Mouse (Mus musculus) adrenal gland, adult 8-10 months (tissue): Measurements from ENCODE around the gene Car3. TPM values are rescaled to one million over a fixed set of nuclear protein-coding genes. Genes with fewer than 3 reads are reported as not detected.

Source experiments
- DNase-seq: peaks from one replicate; pipeline ENCODE4 v3.0.0; 2022
- total RNA-seq, 4 experiments: library from RNA; stranded (reverse); gene quantifications; 2 replicates each; pipeline ENCODE4 v1.2.4; 2022

The Car3 gene
- total RNA-seq, 4 experiments from 2014 or later = 711 to 1,802 (median 1,071) TPM

DNA sequence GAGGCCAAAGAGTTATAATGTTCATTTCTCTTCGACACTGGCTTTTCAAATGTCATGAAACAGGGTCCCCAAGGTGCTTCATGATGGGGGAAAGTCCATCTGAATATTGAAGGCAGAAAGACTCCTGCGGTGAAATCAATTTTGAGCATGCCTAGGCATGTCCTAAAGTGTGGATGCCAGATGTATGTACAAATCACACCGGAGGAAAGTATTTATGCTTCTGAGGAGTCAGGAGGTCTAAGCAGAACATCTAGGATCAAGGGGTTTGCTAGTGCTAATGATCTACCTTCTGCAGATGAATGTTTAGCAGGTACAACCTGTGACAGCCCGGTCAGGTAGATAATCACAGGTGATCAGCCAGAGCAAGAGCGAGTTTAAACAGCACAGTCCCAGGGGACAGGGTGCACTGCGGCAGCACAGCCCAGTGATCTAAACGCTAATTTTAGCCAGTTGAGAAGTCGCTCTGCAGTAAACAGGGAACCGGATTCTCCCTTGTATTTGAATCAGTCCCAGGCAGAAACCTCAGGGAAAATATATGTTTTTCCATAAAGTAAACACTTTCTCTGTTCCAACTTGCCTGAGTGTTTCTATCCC is 13.1 kb downstream of the Car3 start:
- no peak for DNase-seq

DNA sequence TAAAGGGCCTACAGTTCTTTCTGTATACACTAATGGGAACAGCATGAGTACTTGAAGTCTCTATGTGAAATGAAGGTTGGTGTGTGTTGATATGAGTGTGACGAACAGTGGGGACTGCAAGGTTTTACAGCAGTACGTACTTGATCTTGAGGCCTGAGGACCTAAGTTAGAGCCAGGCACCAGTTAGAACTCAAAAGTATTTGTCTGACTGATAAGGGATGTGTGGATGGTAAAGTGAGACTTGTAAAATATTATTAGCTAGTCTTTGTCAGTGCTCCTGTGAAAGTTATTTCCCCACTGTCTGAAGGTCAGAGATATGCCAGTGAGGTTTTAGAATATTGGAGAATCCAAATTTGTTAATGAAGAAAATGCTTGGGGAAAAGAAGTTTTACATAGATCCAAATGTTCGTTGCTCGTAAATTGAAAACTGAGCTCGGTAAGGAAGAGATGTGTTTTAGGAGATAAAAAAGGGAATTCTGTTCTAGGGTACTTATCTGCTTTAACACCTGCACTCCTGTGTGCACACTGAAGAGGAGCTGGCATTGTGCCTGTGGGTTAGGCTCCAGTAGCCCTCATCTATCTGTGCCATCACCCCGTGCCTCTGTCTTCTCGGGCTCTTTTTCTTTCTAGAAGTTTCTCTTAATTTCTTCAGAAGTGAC is 14.1 kb downstream of the Car3 start:
- DNase-seq = no peak

DNA sequence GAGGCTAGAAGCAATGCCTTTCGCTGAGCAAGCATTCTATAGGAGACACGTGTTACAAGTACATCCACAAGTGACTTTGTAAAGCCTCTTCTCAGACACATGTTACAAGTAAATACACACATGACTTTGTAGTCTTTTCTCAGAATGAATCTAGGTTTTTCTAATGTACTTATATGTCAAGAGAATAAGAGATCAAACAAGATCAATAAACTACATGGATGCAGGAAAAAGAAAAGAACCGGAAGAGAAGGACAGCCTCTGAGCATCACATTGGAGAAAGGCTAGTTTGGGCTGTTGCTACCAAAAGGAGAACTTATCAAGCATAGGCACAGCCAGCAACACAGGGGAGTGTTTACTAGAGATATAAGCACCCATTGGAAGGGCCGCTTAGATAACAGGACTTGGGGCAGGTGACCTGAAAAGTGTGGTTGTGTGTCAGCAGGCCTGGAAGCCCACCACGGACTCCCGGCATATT is 15.5 kb downstream of the Car3 start:
- DNase-seq = no peak

DNA sequence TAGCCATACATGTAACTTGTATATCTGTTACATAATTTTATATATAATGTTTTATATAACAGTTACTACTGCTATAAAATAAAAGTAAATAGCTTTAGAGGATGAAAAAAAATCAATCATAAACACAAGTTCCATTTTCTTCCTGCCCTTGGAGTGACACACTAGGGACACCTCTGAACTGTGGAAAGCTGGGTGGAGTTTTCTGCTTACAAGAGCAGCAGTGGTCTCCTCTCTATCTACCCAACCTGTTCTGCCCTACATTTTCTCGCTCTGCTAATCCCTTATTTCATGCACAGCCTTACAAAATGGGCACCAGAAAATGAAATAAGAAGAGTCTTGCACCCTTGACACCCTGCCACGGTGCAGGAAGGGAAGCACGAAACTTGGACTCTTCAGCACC is 16.0 kb downstream of the Car3 start:
- no peak for DNase-seq

DNA sequence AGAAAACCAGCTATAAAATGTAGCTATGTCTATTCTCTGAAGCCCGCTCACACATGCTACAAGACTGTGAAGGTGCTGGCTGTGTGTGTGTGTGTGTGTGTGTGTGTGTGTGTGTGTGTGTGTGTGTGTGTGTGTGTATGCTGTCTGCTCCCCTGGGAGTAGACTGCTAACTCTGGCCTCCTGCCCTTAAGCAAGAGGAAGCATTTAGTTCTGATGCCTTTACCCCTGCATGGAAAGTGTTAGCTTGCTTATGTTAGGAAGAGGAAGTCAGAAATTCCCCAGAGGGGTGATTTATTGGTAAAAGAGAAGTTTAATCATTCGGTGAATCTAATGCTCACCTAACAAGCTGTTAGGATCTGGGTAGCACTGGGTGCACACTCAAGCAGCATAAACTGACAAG is 17.0 kb downstream of the Car3 start:
- DNase-seq = no peak

DNA sequence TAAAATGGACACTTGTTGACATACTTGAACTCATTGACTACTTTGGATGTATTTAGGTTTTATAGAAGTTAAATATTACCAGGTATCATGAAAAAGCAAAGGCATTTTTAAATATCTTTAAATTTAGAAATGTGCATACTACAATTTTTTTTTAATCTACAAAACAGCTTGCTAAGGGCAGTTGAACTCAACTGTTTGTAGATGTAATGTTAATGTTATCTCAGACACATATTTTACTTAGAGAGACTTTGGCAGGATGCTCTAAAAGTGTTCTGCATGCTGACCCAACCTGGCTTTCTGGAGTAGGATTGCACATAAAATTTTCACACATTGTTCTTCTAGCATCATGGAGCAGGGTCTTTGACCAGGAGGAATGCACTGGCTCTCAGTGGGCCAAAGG is 18.7 kb downstream of the Car3 start:
- no peak for DNase-seq

DNA sequence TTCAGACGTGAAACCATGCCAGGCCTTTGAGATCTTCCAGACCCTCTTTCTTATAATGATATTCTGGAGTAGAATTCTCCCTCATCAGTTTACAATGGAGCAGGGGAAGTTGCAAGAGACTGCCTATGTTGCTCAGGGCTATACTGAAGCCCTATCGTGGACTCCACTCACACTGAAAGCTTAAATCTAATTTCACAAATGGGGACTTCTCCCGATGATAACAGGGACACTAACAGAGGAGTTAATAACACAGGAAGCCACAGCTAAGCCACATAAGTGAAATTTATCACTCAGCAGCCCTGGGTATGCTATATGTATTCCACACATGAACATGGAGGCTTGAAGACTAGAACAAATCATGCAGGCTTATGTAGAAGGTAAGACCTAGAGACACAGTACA is 19.4 kb downstream of the Car3 start:
- DNase-seq = no peak

DNA sequence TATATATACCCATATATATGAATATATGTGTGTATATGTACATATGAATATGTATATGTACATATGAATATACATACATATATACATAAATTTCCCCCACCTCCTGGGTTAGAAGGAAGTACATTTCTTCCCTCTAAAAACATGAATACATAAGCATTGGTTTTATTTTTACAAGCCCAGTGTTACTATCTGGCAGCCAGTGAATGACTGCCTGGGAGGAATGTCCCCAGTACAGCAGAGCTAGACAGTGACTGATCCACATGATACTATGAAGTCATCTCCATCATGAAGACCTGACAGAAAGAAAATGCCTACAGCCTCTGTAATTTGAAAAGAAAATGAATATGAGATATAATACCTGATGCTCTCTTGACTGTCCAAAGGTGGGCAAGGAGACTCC is 21.5 kb downstream of the Car3 start:
- no peak for DNase-seq

DNA sequence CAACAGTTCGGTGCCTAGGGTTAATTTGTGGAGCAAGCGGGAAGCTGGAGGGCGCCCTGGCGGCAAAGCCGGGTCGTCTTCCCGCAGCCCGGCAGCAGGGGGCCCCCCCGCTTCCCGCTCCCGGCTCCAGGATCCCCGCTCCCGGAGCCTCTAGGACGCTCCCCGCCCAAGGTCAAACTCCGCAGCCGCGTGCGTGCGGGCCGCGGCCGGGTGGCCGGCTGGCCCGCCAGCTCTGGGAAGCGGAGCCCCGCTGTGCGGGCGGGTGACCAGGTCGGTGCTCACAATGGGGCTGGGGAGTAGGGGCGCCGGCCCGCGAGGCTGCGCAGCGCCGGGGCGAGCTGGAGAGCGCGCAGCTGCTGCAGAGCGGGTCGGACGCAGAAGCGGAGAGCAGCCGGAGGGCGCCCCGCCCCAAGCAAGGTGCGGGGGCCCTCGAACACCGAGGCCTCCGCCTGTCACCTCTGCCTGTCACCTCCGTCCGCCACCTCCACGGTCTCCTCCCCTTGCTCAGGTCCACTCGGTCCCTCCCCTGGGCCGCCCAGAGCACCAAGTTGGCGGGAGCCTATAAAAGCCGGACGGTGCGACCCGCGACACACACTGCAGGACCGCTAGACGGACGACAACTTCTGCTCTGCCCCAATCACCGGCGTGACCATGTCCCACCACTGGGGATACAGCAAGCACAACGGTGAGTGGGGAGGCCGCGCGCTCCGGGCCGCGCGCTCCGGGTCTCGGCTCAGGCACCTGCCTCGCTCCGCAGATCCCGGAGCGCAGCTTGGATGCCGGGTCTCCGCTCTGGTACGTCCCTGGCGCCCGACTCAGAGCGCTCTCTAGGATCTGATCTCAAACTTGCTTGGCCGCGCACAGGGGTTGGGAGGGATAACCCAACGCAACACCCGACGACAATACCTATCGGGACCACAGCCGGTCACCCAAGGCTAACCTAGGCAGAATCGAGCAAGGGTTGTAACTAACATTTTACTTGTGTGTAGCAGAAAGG is 23.1 kb downstream of the Car3 start, which contains the start of gene Car2:
Car2 (plus strand) TSS at position 172 of the 997 bp plus-strand sequence.
- peak; percentile 55 for DNase-seq

DNA sequence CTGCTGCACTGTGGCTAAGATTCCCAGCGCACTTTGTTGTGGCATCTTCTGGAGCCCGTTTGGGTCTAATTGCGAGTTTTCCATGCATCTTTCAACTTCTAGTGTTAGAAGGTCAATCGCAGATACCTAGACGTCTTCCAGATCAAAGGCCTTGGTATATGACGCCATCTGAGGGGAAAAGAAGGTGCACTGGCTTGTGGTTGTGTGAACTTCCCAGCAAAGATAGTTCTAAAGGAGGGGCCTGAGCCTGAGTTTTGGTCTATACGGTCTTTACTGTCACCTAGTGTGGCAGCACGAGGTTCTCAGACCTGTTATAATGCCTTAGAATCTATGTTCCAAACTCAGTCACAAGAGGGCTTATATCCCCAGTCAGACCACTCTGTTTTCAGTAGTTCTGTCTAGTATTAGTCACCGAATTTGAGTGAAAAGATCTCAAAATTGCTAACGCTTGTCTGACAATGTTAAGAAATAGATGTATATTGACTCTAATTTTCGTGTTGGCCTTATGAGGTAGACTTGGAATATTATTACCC is 23.9 kb downstream of the Car3 start:
- DNase-seq = no peak

DNA sequence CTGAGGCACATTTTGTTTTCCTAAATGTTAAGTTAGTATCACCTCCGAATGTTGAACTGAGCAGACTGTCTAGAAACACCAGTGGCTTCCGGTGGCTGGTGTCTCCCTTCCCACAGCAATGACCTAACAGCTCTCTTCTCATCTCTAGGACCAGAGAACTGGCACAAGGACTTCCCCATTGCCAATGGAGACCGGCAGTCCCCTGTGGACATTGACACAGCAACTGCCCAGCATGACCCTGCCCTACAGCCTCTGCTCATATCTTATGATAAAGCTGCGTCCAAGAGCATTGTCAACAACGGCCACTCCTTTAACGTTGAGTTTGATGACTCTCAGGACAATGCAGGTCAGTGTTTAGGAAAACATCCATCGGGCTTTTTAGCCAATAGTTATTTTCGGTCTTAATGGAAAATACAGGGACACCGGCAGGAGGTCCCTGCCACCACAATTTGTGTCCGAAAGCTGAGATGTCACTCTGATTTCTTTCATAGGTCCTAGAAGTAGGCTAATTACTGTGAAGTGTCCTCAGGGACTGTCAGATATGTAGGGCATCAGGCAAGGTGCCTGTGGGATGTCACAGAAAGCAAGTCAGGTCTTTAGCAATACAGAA is 24.5 kb downstream of the Car3 start:
- DNase-seq = no peak

DNA sequence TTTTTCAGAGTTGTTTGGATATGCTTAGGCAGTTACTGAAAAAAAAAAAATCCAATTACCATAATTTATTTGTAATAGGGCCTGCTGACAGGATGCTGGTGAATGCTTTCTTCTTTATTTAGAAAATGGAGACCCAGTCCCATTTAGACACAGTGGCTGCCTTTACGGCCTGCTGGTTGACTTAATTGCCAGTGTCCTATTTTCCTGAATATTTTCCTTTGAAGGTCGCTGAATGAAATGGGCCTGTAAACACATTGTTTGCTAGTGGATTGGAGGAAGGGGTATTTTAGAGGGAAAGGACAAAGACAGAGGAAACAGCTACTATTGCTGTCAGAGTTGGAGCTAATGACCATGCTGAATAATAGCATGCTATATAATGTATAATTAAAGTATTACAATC is 25.2 kb downstream of the Car3 start:
- DNase-seq = no peak

DNA sequence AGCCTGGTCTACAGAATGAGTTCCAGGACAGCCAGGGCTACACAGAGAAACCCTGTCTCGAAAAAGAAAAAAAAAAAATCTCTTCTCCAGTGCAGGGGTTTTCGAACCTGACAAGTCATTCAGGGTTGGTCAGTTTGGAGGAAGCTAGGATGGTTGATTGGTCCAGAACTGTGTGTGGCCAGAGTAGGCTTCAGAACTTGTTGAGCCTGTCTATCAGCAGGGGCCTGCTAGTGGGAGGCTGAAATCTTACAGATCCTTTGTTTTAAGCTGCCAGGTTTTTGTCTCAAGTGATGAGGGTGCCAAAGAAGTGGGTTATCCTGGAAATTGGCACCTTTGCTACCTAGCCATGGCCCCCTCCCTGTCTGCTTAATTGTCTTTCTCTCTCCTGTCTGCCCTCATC is 25.8 kb downstream of the Car3 start:
- no peak for DNase-seq

DNA sequence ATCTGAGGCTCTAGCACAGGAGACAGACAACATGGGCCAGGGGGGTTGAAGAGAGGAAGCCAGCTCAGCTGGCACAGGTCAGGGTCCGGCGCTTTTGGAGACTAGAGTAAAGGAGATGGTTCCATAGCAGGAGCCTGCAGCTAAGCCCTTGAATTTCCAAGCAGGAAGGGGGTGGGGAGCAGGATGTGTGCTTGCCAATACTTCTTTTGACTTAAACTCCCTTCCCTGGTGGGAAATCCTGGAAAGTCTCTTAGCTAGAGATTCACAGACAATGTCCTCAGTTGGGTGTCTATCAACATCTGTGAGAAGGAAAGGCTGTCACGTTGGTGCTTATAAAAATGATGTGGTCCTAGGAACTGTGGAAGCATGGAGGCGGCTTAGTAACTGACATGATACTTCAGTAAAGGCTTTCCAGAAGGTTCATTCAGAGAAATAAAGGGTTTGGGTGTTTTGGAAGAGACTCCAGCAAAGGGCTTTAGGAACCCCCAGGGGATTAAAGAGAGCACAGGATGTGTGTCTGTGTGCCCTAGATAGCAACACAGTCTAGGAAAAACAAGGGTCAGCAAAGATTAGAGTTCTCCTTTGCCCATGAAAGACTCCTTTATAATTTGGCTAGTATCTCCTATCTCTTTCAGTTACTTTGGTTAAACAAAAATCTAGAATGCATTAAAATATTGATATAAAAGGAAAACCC is 26.6 kb downstream of the Car3 start:
- no peak for DNase-seq

DNA sequence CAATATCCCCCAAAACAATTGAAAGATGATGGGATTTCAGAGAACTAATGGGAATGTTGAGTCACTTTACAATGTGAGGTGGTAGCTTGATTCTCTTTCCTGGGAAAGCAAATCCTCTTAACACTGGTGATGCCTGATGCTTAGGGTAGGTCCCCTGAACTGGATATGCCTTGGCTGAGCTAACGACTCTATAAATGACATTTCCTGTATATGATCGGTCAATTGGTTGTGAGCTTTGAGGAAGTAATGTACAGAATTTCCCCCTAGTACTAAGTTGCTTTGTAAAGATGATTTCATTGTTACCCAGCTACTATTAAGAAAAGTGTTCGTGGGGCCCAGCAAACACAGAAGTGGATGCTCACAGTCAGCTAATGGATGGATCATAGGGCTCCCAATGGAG is 29.7 kb downstream of the Car3 start:
- no peak for DNase-seq

DNA sequence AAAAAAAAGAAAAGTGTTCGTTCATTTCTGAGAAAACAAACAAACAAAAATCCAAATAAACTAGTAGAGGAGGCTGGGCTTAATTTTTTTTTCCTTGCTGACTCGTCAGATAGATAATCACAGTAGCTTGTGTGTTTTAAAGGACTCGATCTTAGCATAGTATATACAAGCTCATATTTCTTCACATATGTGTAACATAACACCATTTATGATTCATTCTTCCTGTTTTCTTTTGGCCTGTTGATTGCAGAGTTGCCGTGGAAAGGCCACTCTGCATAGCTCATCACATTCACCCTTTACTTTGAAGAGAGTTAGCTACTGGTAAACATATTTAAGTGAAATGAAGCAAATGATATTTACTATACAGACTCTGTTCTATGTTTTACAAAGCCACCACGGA is 30.4 kb downstream of the Car3 start:
- no peak for DNase-seq

DNA sequence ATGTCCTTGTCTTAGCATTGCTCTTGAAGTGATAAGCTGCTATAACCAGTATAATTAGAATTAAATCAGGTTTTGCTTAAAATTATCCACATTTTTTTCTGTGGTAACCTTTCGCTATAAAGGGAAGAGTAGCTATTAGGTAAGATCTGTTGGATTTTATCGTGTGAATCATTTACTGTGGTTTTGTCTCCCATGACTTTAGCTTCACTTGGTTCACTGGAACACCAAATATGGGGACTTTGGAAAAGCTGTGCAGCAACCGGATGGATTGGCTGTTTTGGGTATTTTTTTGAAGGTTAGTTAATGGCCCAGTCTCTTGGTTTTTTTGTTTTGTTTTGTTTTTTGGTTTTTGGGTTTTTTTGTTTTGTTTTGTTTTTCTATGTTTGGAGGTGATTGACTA is 32.0 kb downstream of the Car3 start:
- DNase-seq = no peak

DNA sequence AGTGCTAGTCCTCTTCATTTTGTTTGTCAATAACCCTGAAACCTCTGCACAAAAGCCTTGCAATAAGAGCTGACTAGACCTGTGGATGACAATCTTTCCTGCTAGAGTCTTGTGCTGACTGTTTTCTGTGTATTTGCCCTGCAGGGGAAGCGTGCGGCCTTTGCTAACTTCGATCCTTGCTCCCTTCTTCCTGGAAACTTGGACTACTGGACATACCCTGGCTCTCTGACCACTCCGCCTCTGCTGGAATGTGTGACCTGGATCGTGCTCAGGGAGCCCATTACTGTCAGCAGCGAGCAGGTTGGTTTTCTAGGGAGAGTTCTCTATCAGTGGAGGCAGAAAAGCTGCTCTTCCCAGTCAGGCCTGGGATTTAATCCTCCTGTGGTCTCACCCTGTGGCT is 34.5 kb downstream of the Car3 start:
- DNase-seq = no peak

DNA sequence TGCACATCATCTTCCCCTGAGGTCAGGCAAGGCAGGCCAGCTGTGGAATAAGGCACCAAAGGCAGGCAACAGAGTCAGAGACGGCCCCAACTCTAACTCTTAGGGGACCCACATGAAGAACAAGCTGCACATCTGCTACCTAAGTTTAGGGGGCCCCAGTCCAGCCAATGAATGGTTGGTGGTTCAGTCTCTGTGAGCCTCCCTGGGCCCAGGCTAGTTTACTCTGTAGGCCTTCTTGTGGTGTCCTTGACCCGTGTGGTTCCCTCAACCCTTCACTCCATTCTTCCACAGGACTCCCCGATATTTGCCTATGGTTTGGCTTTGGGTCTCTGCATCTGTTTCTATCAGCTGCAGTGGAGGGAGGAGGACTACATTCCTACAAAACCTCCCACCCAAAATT is 40.1 kb downstream of the Car3 start:
- no peak for DNase-seq

DNA sequence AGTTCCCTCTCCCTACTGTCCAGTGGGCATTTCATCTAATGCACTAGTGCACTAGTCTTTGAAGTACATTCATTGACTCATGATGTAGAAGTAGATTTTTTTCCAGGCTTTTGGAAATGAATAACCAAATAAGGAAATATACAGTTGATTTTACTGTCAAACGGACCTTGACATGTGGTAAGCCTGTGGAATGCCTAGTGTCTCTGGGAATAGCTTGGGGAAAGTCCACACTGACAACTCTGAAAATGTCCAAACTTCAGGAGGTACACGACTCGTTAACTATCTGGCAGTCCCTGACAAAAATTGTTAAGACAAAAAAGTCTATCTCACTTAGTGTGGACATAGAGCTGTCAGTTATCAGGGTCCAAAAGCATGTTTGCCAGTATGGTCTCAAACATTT is 40.9 kb downstream of the Car3 start:
- no peak for DNase-seq

DNA sequence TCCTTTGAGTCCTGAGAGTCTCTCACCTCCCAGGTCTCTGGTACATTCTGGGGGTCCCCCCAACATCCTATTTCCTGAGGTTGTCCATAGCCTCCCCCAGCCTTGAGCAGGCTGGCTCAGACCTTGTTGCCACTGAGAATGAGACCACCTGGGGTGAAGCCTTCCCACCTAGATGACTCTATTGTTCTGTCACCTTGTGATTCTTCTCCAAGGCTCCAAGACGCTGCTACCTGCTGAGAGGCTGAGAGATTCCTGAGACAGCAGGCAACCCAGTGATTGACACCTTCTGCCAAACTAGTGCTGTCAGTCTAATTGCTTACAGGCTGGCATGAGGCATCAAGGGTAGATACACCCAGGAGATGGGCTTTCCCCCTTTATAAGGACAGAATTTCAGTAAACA is 44.0 kb downstream of the Car3 start:
- DNase-seq = no peak

DNA sequence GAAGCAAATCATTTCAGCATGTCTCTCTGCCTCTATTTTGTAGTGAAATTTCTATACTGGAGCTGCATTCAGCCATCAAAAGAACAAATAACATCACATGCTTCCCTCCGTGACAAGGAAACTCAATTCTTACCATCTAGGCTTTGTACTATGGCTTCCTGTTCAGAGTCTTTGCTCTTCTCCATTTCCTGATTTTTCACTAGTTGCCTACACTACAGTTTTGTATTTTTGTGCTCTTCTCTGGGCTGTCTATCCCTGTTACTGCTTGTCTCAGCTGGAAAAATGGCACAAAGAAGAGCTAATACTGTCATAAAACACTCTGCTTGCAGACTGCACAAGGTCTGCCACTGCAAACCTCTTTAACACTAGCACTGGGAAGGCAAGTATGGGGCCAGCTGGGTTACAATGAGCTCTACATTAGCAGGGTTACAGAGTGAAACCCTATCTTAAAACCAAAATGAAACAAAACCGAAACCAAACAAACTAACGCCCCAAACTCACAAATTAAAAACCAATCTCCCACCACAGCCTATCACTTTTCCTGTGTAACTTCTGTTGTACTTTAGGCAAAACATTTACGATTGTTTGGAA is 48.8 kb downstream of the Car3 start:
- DNase-seq = no peak
